Mouse (Mus musculus) layer of hippocampus, postnatal 14 days (tissue): ENCODE measurements around the gene Map4k3. TPM values are rescaled to one million over a fixed set of nuclear protein-coding genes. Genes with fewer than 3 reads are reported as not detected.

Experiments
- DNase-seq, 2 experiments: peaks; one replicate each; pipeline ENCODE4 v3.0.0; 2021 to 2022; ENCODE audit warnings: low spot score in 2 of 2, mixed read lengths in 1 of 2
- total RNA-seq, 2 experiments: library from RNA; stranded (reverse); gene quantifications; 2 replicates each; pipeline ENCODE4 v1.2.3; 2021

The Map4k3 gene
- total RNA-seq, 2 experiments from 2014 or later = 83.3 to 85.6 TPM

DNA sequence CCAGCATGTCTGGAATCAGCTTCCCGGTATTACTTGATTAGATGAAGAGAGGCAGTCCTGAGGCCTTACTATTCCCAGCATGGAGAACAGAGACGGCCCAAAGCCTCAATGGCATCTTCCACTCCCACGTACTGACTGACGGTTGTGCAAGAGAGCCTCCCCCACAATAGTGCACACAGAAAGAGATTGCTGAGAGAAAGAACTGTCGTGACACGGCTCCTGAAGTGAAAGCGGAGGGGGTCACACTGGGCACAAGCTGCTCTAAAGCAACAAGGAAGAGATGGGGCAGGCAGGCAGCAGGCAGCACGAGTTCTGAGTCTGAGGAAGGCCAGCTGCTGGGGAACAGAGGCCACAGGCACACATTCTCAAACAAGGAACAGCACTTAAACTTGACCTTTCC lies 90.2 kb downstream of the Map4k3 start:
- DNase-seq = no peak

DNA sequence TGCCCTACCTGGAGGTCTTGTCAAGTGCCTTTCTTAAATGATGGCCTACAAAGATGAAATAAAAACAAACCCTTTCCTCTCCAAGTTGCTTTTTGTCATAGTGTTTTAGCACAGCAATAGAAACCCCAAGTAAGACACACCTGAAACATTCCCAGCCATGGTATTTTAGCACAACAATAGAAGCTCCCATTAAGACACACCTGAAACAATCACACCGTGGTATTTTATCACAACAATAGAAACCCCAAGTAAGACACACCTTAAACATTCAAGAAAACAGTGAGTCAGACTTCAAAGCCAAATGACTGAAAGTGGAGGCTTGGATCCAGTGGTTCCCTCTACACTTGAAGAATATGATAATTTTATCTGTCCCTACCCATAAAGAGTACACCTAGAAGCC lies 92.5 kb downstream of the Map4k3 start:
- DNase-seq = no peak

DNA sequence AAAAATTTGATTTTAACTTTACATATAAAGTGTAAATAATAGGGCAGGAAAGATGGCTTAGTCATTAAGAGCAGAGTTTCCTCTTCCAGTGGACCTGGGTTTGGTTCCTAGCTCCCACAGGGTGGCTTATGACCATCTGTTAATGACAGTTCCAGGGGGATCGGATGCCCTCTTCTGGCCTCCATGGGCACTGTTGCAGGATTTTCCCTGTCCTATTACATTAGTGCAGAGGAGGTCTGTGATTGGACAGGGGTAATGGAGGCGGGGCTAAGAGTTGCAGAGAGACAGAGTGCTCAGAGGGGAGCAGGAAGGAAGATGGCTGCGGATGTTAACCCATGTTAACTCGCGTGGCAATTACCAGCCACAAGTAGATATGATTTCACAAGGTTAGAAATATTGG lies 95.4 kb downstream of the Map4k3 start:
- DNase-seq = no peak

DNA sequence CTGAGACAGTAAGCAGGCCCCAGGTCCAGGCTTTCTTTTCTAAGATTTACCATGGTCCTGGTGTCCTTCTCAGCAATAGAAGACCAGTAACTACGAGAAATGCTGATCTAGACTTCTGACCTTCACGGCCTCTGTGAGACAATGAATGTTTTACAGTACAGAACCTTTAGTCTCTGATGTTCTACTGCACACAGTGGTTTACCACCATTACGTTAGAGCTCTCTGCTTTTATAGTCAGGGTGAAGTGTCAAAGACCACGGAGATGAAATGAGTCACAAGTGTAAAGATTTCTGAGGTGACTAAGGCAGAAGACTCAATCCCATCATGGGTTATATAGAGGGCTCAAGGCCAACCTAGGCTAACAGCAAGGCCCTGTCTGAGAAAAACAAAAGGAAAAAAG lies 95.9 kb downstream of the Map4k3 start:
- no peak for DNase-seq

DNA sequence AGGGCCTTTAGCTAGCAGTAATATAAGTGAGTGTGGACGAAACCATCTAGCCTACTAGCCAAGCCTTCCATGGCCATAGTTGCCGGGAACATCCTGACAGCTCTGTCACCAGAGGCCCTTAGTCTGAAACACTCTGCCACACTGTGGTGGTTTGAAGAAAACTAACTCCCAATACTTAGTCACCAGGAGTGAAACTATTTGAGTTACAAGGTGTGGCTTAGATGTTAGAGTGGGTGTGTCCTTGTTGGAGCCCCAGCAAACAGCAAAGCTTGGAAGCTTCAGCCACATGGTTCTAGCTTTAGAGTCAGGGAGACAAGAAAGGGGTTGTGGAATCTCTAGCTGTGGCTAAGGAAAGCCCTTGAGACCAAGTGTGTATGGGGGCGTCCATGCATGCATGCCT lies 97.3 kb downstream of the Map4k3 start:
- no peak for DNase-seq

DNA sequence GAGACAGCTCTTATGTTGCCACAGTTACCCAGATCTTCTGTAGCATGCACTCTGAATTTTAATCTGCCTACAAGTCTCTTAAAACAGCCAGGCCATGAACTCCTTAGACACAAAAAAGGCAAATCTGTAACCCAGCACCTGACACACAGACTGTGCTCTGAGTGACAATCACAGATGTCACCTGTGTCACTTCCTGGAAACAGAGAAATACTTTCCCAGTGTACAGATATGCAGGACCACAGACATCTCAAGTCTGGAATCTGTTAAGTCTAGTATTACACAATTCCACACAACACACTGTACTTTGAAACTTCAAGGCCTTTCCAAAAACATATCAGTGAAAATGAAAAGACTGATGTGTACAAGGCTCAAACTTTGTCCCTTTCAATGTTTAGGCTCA lies 103.3 kb downstream of the Map4k3 start:
- no peak for DNase-seq

DNA sequence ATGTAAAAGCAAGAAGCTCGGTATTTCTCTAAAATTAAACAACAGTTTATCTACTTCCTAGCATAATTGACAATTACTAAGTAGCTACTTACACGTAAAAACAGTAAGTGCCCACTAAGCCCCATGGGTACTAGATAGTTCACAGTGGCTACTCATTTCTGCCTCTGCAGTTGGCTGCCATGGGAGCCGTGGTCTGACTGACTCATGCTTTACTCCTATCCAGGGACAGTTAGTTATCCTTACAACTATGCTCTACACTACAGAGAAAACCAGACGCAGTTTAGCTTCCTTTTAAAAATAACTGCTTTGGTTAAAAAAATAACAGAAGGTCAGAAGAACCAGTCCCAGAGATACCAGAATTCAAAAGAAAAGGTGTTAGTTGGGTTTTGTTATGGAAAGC lies 106.6 kb downstream of the Map4k3 start:
- DNase-seq = no peak

DNA sequence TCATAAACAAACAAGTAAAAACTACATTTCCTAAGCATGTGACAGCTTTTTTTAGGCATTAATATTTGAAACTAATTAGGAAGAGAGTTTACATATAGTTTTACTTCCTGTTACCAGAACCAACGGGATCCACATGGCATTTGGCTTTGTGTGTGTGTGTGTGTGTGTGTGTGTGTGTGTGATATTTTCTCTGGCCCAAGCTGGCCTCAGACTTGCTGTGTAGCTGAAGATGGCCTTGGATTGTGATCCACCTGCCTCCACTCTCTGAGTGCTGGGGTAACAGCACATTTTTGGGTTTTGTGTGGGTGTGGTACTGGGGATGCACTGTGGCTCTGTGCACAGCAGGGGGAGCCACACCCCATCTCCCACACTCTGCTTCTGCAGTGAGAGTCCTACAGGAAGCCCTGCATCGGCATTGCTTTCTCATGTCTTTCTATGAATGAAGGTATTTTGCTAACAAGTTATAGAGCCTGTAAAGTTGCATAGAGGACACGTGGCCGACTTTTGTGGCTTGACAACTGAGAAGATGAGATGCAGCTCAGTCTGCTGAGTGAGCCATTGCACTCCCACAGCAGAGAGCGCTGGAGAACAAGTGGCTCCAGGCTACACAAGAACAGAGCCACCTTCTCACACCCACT lies 107.4 kb downstream of the Map4k3 start:
- peak; percentile 69 to 81 for DNase-seq

DNA sequence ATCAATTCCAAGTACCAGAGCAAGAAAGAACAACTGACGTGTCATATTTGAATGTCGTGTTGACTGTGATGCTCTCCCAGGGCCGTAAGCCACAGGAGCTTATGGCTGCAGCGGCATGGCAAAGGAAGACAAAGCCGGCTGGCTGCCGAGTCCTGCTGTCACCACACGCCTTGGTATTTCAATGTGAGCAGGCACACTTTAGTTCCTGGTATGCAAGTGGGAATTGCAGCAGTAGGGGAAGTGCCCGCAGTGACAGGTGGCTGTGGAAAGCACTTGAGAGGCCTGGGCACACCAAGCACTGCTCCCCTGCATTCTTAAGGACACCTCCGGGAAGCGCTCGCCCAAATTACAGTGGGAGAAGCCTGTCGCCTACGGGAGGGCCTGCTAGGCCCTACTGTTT lies 108.7 kb downstream of the Map4k3 start:
- DNase-seq = peak; percentile 40 to 51

DNA sequence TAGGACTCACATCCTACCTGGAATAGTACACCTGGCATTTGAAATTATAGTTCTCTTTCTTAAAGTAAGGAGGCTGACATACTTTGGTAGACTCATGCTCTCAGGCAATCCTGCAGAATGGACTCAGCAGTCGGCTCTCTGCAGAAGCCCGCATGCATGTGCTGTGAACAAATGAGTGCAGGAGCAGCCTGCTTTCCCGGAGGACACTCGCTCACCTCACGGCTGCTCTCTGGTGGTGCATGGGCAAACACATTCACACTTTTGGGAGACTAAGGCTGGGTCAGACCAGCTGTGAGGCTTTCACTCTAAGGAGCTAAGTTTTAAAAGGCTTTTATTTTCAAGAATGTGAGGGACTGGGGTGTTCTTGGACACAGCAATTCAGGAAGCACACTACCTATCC lies 109.4 kb downstream of the Map4k3 start:
- DNase-seq = no peak

DNA sequence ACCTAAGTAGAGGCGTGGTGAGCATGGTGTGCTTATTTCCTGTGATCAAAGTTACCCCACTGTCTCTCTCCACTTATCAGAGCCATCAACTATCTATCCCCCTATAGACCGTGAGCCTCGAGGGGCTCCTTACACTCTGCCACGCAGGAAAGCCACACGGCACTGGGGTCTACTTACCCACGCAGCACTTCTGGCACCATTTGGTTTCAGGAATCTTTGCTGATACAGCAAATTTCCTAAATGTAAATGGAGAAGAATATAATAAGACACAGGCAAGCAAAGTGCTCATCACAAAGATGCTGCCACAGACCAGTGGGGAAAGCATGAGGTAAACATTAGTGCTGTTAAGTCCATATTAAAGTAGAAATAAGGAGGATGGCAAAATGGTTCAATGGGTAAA lies 124.5 kb downstream of the Map4k3 start:
- no peak for DNase-seq

DNA sequence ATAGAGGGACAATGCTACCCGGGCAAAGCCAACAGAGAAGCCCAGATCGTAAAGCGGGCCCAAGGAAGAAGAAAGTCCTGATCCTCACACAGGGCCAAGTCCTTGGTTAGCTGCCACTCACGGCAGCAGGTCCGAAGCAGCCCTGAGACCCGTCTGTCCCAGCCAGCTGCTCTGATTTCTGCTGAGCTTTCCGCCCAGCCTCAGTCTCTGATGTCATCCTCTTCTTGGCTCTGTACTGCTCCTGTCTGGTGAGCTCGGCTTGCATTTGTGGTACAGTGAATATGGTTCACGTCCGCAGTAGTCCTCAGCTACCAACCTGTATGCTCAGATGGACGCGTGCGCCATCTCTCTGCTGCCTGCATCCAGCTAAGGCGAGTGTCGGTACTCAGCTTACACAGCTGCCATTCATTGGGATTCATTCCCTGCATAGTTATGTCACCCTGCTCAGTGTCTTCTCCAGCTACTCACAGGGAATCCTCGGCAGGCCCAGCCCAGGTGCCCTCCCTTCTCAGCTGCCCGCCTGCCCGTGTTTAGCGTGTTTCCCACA lies 125.1 kb downstream of the Map4k3 start:
- no peak for DNase-seq

DNA sequence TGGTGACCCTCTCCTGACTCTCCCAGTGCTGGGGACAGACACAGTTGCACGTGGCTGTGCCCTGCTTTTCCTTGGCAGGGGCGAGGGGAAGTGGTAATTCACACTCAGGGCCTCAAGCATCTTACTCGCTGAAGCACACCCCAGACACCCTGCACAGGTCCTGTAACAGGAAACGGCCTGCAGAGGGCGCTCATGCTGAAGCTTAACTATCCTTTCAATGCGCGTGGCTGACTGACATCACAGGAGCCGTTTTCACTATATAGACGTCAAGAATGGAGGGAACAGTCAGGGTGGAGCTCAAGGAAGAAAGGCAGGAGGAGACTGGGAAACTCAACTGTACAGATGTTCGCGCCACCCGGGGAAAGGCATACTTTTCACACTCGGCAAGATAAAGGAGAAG lies 126.9 kb downstream of the Map4k3 start:
- peak; percentile 32 to 35 for DNase-seq

DNA sequence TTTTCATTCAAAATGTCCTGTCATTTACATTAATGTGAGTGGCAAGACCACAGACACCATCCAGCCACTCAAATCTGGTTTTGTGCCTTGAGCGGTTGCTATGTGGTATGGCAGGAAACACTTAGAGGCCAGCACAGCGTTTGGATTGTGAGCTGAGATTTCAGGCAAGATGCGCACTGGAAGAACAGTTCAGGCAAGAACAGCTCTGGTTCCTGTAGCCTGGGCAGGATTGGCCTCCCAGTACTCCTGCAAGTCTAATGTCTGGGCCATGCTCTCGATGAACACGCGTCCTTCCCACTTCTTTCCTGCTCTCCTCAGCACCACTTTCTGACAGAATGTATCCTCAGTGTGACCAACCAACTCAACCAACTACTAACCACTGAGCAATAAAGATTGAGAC lies 145.2 kb downstream of the Map4k3 start:
- no peak for DNase-seq

DNA sequence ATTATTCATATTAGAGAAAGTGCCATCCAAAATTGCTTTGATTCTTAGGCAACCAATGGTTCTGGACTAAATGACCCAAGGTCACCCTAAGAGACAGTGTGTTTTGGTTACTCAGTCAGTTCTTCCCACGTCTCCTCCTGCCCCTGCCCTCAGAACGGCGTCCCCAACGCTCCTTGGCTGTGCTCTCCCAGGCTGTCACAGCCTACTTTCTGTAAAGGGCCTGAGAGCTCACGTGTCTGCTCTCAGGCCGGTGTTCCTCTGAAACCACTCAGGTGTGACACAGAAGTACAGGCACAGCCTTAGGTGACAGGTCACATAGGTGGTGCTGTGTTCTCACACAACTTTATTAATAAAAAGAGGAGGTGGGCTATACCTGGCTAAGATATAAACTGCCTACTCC lies 148.4 kb downstream of the Map4k3 start:
- no peak for DNase-seq

DNA sequence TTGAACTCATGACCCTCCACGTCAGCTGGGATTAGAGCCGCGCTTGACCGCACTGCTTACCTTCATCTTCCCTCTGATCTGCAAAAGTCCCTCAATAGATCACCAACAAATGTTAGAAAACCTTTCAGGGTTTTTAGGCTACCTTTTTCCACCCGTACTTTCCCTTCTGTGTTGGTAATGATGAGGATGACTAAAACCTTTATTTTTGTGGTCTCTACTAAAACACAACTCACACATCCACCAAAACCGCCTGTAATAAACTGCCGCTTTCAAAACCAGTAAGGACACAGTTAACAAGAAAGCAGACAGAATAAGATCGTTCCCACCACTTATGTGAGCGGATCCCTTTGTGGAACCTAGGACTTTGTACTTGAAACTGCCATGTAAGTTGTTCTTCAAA lies 149.2 kb downstream of the Map4k3 start:
- DNase-seq = no peak

DNA sequence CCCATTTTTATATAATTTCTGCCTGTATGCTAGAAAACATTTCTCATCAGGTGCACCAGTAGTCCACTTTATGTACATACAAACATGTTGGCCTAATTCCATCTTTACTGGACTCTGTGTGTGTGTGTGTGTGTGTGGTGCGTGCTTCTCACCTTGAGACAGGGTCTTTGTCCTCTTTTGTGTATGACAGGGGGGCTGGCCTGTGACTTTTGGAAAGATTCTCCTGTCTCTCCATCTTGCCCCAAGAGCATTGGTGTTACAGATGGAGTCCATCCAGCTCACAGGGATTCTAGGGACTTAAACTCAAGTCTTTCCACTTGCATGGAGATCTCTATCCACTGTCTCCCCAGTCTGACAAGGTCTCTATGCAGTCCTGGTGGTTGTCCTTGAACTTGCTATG lies 150.2 kb downstream of the Map4k3 start:
- DNase-seq = no peak

DNA sequence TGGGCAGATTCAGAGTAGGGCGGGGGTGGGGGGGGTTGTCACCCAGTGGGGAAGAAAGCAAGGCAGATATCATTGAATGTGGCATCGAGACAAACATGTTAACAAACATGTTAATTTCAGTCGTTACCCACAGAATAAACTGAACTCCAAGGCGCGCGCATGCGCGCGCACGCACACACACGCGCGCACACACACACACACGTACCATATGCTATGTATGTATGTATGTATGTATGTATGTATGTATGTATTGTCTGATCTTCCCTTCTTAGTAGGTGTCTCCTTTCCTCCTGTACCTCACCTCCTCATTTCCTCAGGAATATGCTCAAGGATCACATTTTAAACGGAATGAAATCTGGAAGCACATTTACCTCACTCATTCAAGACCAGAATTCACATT lies 150.6 kb downstream of the Map4k3 start, which contains the start of gene Cdkl4:
Cdkl4 (minus strand) TSS at position 175 of the 400 bp plus-strand sequence.
- no peak for DNase-seq

DNA sequence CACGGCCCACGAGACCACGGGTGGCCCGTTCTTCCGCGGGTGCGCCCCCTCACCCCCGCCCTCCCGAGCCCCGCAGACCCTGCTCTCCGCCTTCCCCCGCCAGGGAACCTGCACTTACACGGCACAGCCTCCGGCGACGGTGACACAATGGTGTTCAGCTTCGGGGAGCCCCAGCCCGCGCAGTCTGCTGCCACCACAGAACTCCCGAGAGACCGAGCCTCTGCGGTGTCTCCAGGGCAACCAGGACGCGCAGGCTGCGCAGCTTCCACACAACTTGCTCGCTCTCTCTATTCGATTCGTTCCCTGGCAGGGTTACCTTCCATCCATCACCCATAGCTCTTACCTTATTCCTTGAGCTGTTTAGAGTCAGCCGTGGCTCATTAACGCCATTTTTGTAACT lies 151.1 kb downstream of the Map4k3 start:
- DNase-seq = peak; percentile 59 to 72

DNA sequence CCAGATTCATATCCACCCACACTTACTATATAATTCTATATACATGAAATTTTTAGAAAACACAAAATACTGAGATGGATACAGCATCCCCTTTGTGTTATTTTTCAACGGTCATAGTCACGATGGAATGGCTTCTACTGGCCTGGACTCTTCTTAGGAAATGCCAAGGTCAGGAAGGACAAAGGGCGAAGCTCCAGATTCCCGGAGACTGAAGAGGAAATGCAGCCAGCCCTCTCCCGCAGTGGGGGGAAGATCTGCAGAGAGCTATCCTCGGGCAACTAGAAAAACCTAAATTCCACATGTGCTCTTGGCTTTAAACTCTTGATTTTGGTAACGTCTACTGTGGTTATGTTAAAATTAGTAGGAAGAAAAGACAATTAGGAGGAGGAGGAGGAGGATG lies 153.3 kb downstream of the Map4k3 start:
- DNase-seq = no peak

DNA sequence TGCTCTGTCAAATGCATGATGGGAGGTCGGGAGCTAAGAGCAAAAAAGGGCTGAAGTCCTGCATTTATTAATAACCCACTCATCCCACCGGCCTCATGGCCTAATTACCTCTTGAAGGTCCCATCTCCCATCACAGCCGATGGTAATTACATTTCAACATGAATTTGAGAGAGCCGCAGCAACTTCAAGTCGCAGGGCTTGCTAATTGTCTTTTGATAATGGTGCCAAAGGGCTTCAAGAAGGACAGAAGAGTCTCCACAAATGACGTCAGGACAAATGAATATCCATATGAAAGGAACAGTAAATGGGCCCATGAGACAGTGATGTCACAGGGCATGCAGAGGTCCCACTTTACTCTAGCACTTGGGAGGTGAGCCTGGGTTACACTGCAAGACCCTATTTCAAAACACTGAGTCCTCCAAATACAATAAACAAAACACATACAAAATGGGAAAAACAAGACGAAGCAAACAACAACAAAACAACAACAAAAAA lies 153.8 kb downstream of the Map4k3 start:
- no peak for DNase-seq

DNA sequence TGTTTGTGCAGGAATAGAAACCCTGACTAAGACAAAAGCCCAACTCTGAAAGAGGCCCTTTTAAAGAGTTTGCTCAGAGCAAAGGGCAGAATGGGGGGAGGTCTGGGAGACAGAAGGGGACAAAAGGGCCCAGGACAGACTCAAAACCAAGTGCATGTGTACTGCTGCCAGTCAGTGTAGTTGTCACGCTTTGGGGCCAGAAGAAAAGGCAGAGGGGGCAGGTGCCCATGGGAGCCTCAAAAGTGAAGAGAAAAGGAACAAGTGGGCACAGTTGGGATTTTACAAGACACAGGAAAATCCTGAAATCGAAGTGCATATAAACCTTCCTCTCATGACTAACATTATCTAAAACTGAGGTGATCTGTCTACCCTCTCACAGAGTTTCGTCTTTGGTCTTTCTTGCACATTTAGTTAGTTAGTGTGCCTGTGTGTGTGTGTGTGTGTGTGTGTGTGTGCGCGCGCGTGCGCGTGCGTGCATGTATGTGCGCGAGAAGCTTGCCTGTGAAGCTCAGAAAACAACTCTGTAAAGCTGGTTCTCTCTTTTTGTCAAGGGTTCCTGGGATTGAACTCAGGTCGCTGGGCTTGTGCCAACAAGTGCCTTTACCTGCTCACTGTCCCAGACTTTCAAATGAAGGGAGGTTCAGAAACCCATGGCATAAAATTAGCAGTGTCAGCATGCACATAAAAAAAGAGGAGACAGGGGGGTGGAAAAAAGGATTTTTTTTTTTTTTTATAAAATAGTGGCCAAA lies 155.9 kb downstream of the Map4k3 start:
- no peak for DNase-seq

DNA sequence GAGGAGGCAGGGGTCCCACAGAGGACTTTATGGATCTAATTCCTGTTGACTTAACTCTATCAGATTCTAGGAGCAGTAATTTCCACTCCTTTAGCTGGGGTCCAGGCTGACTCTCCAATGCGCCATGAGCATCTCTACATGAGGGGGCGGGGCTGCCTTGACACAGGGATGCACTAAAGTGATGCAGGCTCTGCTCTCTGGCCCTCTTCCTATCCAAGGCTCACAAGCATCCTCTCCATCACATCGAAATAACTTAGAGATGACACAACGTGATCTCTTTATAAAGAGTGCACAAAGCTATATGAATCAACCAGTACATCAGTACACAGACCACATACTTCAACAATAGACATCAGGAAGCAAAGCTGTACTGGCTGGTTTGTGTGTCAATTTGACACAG lies 156.8 kb downstream of the Map4k3 start:
- DNase-seq = no peak
